Mouse (Mus musculus) myocyte (in vitro differentiated cells): ENCODE measurements around the gene Brd2. TPM values are rescaled to one million over a fixed set of nuclear protein-coding genes. Genes with fewer than 3 reads are reported as not detected.
"Not testable (repeated sequence)": the region's sequence is repeated elsewhere in the genome, so short reads cannot be mapped to it uniquely, and the experiment has no call there.

ENCODE experiments used
- H3K27me3 ChIP-seq: one replicate; pipeline ENCODE4 v1.6.1; 2011; ENCODE audit not compliant: control insufficient read depth, insufficient read depth, insufficient read length
- H3K36me3 ChIP-seq: one replicate; pipeline ENCODE4 v1.6.1; 2011; ENCODE audit not compliant: control insufficient read depth, insufficient read depth
- H3K4me2 ChIP-seq: one replicate; pipeline ENCODE4 v1.6.1; 2011; ENCODE audit warnings: low read depth, control low read depth
- H3K4me3 ChIP-seq: one replicate; pipeline ENCODE4 v1.5.1; 2011; ENCODE audit warnings: mild to moderate bottlenecking, control low read depth, moderate library complexity
- H3K79me2 ChIP-seq: one replicate; pipeline ENCODE4 v1.6.1; 2011; ENCODE audit not compliant: control insufficient read depth, insufficient read depth
- H3ac ChIP-seq: one replicate; pipeline ENCODE4 v1.6.1; 2011; ENCODE audit not compliant: control insufficient read depth, insufficient read length
- CEBPB ChIP-seq: IDR thresholded peaks from 2 replicates; pipeline ENCODE4 v1.6.1; 2011; ENCODE audit warnings: mild to moderate bottlenecking, moderate library complexity; ENCODE audit not compliant: poor library complexity, insufficient read depth, severe bottlenecking
- E2F4 ChIP-seq: IDR thresholded peaks from one replicate; pipeline ENCODE4 v1.6.1; 2011; ENCODE audit warnings: mild to moderate bottlenecking, control low read depth, moderate library complexity; ENCODE audit not compliant: insufficient read depth
- MAX ChIP-seq: IDR thresholded peaks from one replicate; pipeline ENCODE4 v1.6.1; 2011; ENCODE audit warnings: low read depth, mild to moderate bottlenecking, control low read depth
- MYOD1 ChIP-seq, 3 experiments: IDR thresholded peaks; one replicate each; pipeline ENCODE4 v1.6.1; 2011; ENCODE audit warnings: control low read depth in 2 of 3, low read depth in 2 of 3, mild to moderate bottlenecking in 2 of 3, moderate library complexity in 1 of 3; ENCODE audit not compliant: insufficient read length in 2 of 3, control insufficient read depth in 1 of 3
- MYOG ChIP-seq, 3 experiments: IDR thresholded peaks; one replicate each; pipeline ENCODE4 v1.6.1; 2011; ENCODE audit warnings: control low read depth in 2 of 3, low read depth in 2 of 3, mild to moderate bottlenecking in 2 of 3; ENCODE audit not compliant: insufficient read length in 2 of 3, control insufficient read depth in 1 of 3, insufficient read depth in 1 of 3
- POLR2A ChIP-seq: IDR thresholded peaks from one replicate; pipeline ENCODE4 v1.6.1; 2011; ENCODE audit warnings: low read depth, mild to moderate bottlenecking, control low read depth, moderate library complexity; ENCODE audit not compliant: insufficient read length
- POLR2AphosphoS2 ChIP-seq: IDR thresholded peaks from one replicate; pipeline ENCODE4 v1.6.1; 2011; ENCODE audit warnings: low read depth, control low read depth; ENCODE audit not compliant: insufficient read length
- REST ChIP-seq: IDR thresholded peaks from one replicate; pipeline ENCODE4 v1.6.1; 2011; ENCODE audit warnings: mild to moderate bottlenecking, control low read depth, moderate library complexity; ENCODE audit not compliant: insufficient read depth, insufficient read length
- SRF ChIP-seq: IDR thresholded peaks from one replicate; pipeline ENCODE4 v1.6.1; 2011; ENCODE audit warnings: low read depth; ENCODE audit not compliant: control insufficient read depth, insufficient read length
- TCF12 ChIP-seq: IDR thresholded peaks from one replicate; pipeline ENCODE4 v1.6.1; 2011; ENCODE audit warnings: mild to moderate bottlenecking, control low read depth; ENCODE audit not compliant: poor library complexity, insufficient read depth, severe bottlenecking
- TCF3 ChIP-seq: IDR thresholded peaks from one replicate; pipeline ENCODE4 v1.6.1; 2011; ENCODE audit warnings: low read depth, control low read depth; ENCODE audit not compliant: insufficient read length
- USF1 ChIP-seq: IDR thresholded peaks from one replicate; pipeline ENCODE4 v1.6.1; 2011; ENCODE audit warnings: low read depth, mild to moderate bottlenecking, control low read depth, moderate library complexity
- polyA plus RNA-seq: library from polyadenylated mRNA; unstranded; fragments of >200 nt; fragmentation: generic; extraction: Trizol; gene quantifications from one replicate; pipeline ENCODE4 v1.2.1, GENCODE M21; 2012; ENCODE audit warnings: missing spikeins

Gene Brd2
- polyA plus RNA-seq, 1 experiment = 90.1 TPM

- no peaks in the 10 kb centered on the region for H3K36me3 ChIP-seq
- H3ac ChIP-seq = no peak overlapping the region
- no peak overlapping the region for H3K4me2 ChIP-seq
- TF ChIP-seq CEBPB (no peak), E2F4 (no peak), SRF (no peak), MYOG (IDR thresholded peaks at IDR 0.05; ENCODE audit: control insufficient read depth in 1 of 3, insufficient read depth in 1 of 3, insufficient read length in 2 of 3, low read depth in 2 of 3) (no peak), MAX (no peak), POLR2AphosphoS2 (no peak), MYOD1 (IDR thresholded peaks at IDR 0.05; ENCODE audit: control insufficient read depth in 1 of 3, insufficient read length in 2 of 3, low read depth in 2 of 3) (no peak), REST (no peak), TCF3 (no peak), USF1 (no peak), POLR2A (no peak), TCF12 (no peak)
- no peaks in the 10 kb centered on the region for H3K79me2 ChIP-seq
- H3K27me3 ChIP-seq = peaks cover 49% of the 10 kb centered on the region
- H3K4me3 ChIP-seq = no peak overlapping the region
Observed at GRCm38 (mm10) chr17:34164202-34164895, 41.9 kb upstream of the Brd2 start.

- Histone ChIP-seq H3K27me3 (peaks cover 5% of the 10 kb centered on the region), H3K79me2 (no peaks in the 10 kb centered on the region), H3ac (no peak overlapping the region), H3K36me3 (no peaks in the 10 kb centered on the region), H3K4me2 (no peak overlapping the region), H3K4me3 (no peak overlapping the region)
- TF ChIP-seq TCF3 (no peak), POLR2AphosphoS2 (no peak), MYOG (IDR thresholded peaks at IDR 0.05; ENCODE audit: control insufficient read depth in 1 of 3, insufficient read depth in 1 of 3, insufficient read length in 2 of 3, low read depth in 2 of 3) (no peak), REST (no peak), POLR2A (no peak), CEBPB (no peak), MYOD1 (IDR thresholded peaks at IDR 0.05; ENCODE audit: control insufficient read depth in 1 of 3, insufficient read length in 2 of 3, low read depth in 2 of 3) (no peak), TCF12 (no peak), MAX (no peak), USF1 (no peak)
Observed at GRCm38 (mm10) chr17:34155534-34155933, 33.1 kb upstream of the Brd2 start.

- no peaks in the 10 kb centered on the region for H3K27me3 ChIP-seq
- no peak within 1 kb of the TSS for H3ac ChIP-seq
- no peak within 1 kb of the TSS for H3K4me2 ChIP-seq
- no peak within 1 kb of the TSS for H3K4me3 ChIP-seq
- TF ChIP-seq POLR2AphosphoS2 (no peak), TCF12 (no peak), USF1 (no peak), MYOD1 (IDR thresholded peaks at IDR 0.05; ENCODE audit: control insufficient read depth in 1 of 3, insufficient read length in 2 of 3, low read depth in 2 of 3) (no peak), E2F4 (no peak), REST (no peak), TCF3 (no peak), MAX (no peak), SRF (no peak), CEBPB (no peak), POLR2A (no peak), MYOG (IDR thresholded peaks at IDR 0.05; ENCODE audit: control insufficient read depth in 1 of 3, insufficient read depth in 1 of 3, insufficient read length in 2 of 3, low read depth in 2 of 3) (no peak)
- no peaks in the 10 kb centered on the region for H3K79me2 ChIP-seq
- no peaks in the 10 kb centered on the region for H3K36me3 ChIP-seq
Observed at GRCm38 (mm10) chr17:34152923-34153322, 30.5 kb upstream of the Brd2 start, which contains the start of gene H2-DMb1. H2-DMb1 (plus strand) TSS chr17:34153072.

GRCm38 (mm10) chr17:34144960-34145371 is 22.5 kb upstream of the Brd2 start:
- Histone ChIP-seq H3ac (no peak overlapping the region), H3K79me2 (no peaks in the 10 kb centered on the region), H3K4me2 (no peak overlapping the region), H3K4me3 (no peak overlapping the region), H3K27me3 (peaks cover 50% of the 10 kb centered on the region), H3K36me3 (no peaks in the 10 kb centered on the region)
- TF ChIP-seq E2F4 (no peak), REST (no peak), POLR2A (no peak), CEBPB (no peak), POLR2AphosphoS2 (no peak), TCF12 (no peak), USF1 (no peak), MAX (no peak), MYOG (IDR thresholded peaks at IDR 0.05; ENCODE audit: control insufficient read depth in 1 of 3, insufficient read depth in 1 of 3, insufficient read length in 2 of 3, low read depth in 2 of 3) (no peak), SRF (no peak), TCF3 (no peak), MYOD1 (IDR thresholded peaks at IDR 0.05; ENCODE audit: control insufficient read depth in 1 of 3, insufficient read length in 2 of 3, low read depth in 2 of 3) (no peak)

GRCm38 (mm10) chr17:34144221-34144620 is 21.8 kb upstream of the Brd2 start:
- not testable (repeated sequence) for H3K79me2 ChIP-seq, H3ac ChIP-seq, H3K4me3 ChIP-seq, H3K36me3 ChIP-seq, H3K4me2 ChIP-seq
- peaks cover 57% of the 10 kb centered on the region for H3K27me3 ChIP-seq
